Mouse (Mus musculus) neutrophil, adult 59 days (primary cell): ENCODE measurements around the gene Foxi3. TPM values are rescaled to one million over a fixed set of nuclear protein-coding genes. Genes with fewer than 3 reads are reported as not detected.

Experiments
- total RNA-seq, 2 experiments: library from RNA; stranded (reverse); gene quantifications; 1 replicate in 1 of 2; 2 replicates in 1 of 2; pipeline ENCODE4 v1.2.4; 2023

Foxi3 gene
- total RNA-seq = not detected

GRCm38 (mm10) chr6:70956285-70956912 is at the start of gene Foxi3:
TSS of gene Foxi3 (plus strand) at chr6:70956531.

GRCm38 (mm10) chr6:70918827-70919226 is 37.5 kb upstream of the Foxi3 start, which contains the start of gene Tex37:
TSS of gene Tex37 (minus strand) at chr6:70918927.

Other genes with a start within 250 kb of the Foxi3 start
- 10 to 100 TPM; 48.4 to 48.6 TPM for gene Rpia, start 164.3 kb upstream of the Foxi3 start, total RNA-seq
- 10 to 100 TPM; 53.6 to 60.0 TPM for gene Eif2ak3, start 112.0 kb upstream of the Foxi3 start, total RNA-seq
- gene Tex37, start 37.6 kb upstream of the Foxi3 start, total RNA-seq = not detected
- not detected for gene Thnsl2, start 187.9 kb downstream of the Foxi3 start, total RNA-seq
- gene Fabp1, start 243.3 kb downstream of the Foxi3 start, total RNA-seq = not detected